Mouse (Mus musculus): ENCODE data around the gene Plcb3.
A peak's percentile ranks its signal among the peaks of the same experiment; 100 is the strongest.

Plcb3 gene

GRCm38 (mm10) chr19:6975537-6976521, at the start of gene Plcb3:
Gene Plcb3 (minus strand): TSS chr19:6976470.
- peak; percentile 92 to 95 for DNase-seq

- peak; percentile 80 to 83 for DNase-seq
These were observed 44.0 kb upstream of the Plcb3 start for GRCm38 (mm10) chr19:7020224-7020641.

GRCm38 (mm10) chr19:7019191-7019590, 42.9 kb upstream of the Plcb3 start, which contains the start of gene Fermt3:
Gene Fermt3 (minus strand): TSS chr19:7019469.
- DNase-seq = no peak

GRCm38 (mm10) chr19:7018546-7018945, 42.3 kb upstream of the Plcb3 start:
- DNase-seq = no peak

GRCm38 (mm10) chr19:7017541-7018457, 41.5 kb upstream of the Plcb3 start:
- no peak for DNase-seq

GRCm38 (mm10) chr19:7014481-7015135, 38.3 kb upstream of the Plcb3 start:
- DNase-seq = peak; percentile 83

- no peak for DNase-seq
These were observed 37.7 kb upstream of the Plcb3 start for GRCm38 (mm10) chr19:7013984-7014383.

- DNase-seq = no peak
These were observed 36.2 kb upstream of the Plcb3 start for GRCm38 (mm10) chr19:7012426-7012825.

- DNase-seq = no peak
These were observed 30.8 kb upstream of the Plcb3 start for GRCm38 (mm10) chr19:7006892-7007593.

- DNase-seq = no peak
These were observed 23.2 kb upstream of the Plcb3 start for GRCm38 (mm10) chr19:6999360-7000063.

- no peak for DNase-seq
These were observed 21.5 kb upstream of the Plcb3 start for GRCm38 (mm10) chr19:6997721-6998290.

- peak; percentile 92 to 93 for DNase-seq
These were observed 19.7 kb upstream of the Plcb3 start, which contains the start of the genes Nudt22 and Trpt1 for GRCm38 (mm10) chr19:6996006-6996405. Gene Nudt22 (minus strand): TSS chr19:6996117. Gene Trpt1 (plus strand): TSS chr19:6996131.

GRCm38 (mm10) chr19:6995255-6995991, 19.2 kb upstream of the Plcb3 start:
- DNase-seq = peak; percentile 78 to 80

- no peak for DNase-seq
These were observed 18.2 kb upstream of the Plcb3 start for GRCm38 (mm10) chr19:6994489-6994888.

- DNase-seq = no peak
These were observed 17.7 kb upstream of the Plcb3 start for GRCm38 (mm10) chr19:6994002-6994401.

- no peak for DNase-seq
These were observed 16.9 kb upstream of the Plcb3 start for GRCm38 (mm10) chr19:6993011-6993770.

GRCm38 (mm10) chr19:6992011-6992858, 16.0 kb upstream of the Plcb3 start, which contains the start of gene Dnajc4:
Gene Dnajc4 (minus strand): TSS chr19:6992572.
- peak; percentile 98 to 99 for DNase-seq

- peak in 1 of 2 experiments; percentile 4 for DNase-seq
These were observed 14.9 kb upstream of the Plcb3 start for GRCm38 (mm10) chr19:6991166-6991565.
